Mouse (Mus musculus): ENCODE measurements around the gene Kiz.

DNA sequence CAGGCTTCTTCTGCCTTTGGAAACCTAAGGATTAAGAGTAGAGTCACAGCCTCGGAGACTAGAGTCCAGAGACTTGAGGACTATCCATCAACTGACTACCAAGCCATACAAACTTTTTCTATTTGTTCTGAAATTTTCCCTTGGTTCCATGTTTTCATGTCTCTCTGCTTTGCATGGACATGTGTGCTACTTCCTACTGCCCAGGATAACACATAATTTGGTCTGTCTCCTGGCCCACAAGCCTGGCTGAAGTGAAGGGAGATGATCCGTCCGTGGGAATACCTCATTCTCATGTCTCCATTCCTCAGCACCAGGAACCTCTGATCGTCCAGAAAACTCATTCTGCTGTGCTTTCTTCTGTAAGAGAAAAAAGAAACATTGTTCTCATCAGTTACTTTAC lies 27.7 kb upstream of the Kiz start:
- TF ChIP-seq POLR2A (IDR thresholded peaks at IDR 0.05; ENCODE audit: borderline replicate concordance, insufficient read depth, low read length): no peak
- no peak for TF ChIP-seq CTCF (IDR thresholded peaks at IDR 0.05; ENCODE audit: borderline replicate concordance, insufficient read depth, low read depth, low read length)

All from cerebellum, adult 2 months (tissue).